Mouse (Mus musculus): ENCODE measurements at regions not wholly inside any gene's neighbourhood (a gene's known extent, or its start where the extent isn't known, plus 50 kb on each side); places are given as distances from the start of the nearest gene placed in this dataset.
"Not testable (repeated sequence)": the region's sequence is repeated elsewhere in the genome, so short reads cannot be mapped to it uniquely, and the experiment has no call there.

DNA sequence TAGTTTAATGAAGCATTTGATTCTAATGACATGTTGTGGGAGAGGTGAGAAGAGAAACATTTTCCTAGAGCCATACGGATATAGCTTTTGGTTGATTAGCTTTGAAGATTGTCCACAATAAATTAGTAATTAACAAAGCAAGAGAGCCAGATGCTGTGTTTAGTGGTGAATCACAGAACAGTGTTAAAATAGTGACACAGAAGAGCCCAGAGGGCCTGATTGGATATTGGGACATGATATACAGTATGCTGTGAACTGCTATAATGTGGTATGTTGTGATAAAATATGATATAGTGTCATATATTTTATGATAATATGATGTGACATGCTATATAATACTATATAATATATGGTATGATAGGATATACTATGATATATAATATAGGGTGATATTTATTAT lies 243.7 kb upstream of the Ngly1 start:
- Histone ChIP-seq H3K27me3 (ENCODE audit: control insufficient read depth, insufficient read depth, low read depth, low read length) (no peaks in the 10 kb centered on the region), H3K9me3 (ENCODE audit: control insufficient read depth, low read length) (no peaks in the 10 kb centered on the region), H3K36me3 (ENCODE audit: control insufficient read depth, insufficient read depth, low read length) (no peaks in the 10 kb centered on the region), H3K27ac (ENCODE audit: low read length) (no peak overlapping the region), H3K9ac (ENCODE audit: low read length) (no peak overlapping the region), H3K4me2 (ENCODE audit: low read depth, low read length) (no peak overlapping the region), H3K4me3 (ENCODE audit: low read length) (no peak overlapping the region), H3K4me1 (replicated peaks; ENCODE audit: control insufficient read depth, insufficient read depth, low read length) (no peaks in the 10 kb centered on the region)
- ATAC-seq (ENCODE audit: low read depth): no peak
- WGBS: 83% methylated on average over 1 of the region's 1 CpGs

DNA sequence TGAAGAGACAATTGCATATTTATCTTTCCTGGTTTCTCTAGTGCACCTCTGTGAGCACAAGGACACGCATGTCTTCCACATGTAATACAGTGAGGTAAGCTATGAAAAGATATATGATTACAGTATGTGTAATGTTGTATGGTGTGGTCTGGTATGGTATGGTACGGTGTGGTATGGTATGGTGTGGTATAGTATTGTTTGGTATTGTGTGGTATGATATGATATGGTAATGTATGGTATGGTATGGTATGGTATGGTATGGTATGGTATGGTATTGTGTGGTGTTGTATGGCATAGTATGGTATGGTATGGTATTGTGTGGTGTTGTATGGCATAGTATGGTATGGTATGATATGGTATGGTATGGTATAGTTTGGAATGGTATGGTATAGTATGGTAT lies 242.1 kb upstream of the Ngly1 start:
- no peaks in the 10 kb centered on the region for H3K27me3 ChIP-seq (ENCODE audit: control insufficient read depth, insufficient read depth, low read depth, low read length)
- no peaks in the 10 kb centered on the region for H3K36me3 ChIP-seq (ENCODE audit: control insufficient read depth, insufficient read depth, low read length)
- WGBS: 83% methylated on average over 2 of the region's 2 CpGs
- H3K9ac ChIP-seq (ENCODE audit: low read length): no peak overlapping the region
- no peak overlapping the region for H3K27ac ChIP-seq (ENCODE audit: low read length)
- ATAC-seq (ENCODE audit: low read depth): no peak
- H3K4me1 ChIP-seq (replicated peaks; ENCODE audit: control insufficient read depth, insufficient read depth, low read length): no peaks in the 10 kb centered on the region
- no peak overlapping the region for H3K4me3 ChIP-seq (ENCODE audit: low read length)
- no peak overlapping the region for H3K4me2 ChIP-seq (ENCODE audit: low read depth, low read length)
- no peaks in the 10 kb centered on the region for H3K9me3 ChIP-seq (ENCODE audit: control insufficient read depth, low read length)

DNA sequence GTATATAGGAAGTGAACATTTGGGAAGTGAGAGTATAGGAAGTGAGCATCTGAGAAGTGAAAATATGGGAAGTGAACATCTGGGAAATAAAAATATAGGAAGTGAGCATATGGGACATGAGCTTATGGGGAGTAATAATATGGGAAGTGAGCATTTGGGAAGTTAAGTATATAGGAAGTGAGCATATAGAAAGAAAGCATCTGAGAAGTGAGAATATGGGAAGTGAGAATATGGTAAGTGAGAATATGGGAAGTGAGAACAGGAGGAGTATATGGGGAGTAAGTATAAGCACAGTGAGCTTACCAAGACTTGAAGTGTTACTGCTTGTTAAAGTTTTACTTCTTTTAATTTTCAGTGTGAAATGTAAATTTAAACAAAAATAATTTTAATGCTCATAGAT lies 239.3 kb upstream of the Ngly1 start:
- Histone ChIP-seq H3K27ac (ENCODE audit: low read length) (no peak overlapping the region), H3K4me3 (ENCODE audit: low read length) (no peak overlapping the region), H3K36me3 (ENCODE audit: control insufficient read depth, insufficient read depth, low read length) (no peaks in the 10 kb centered on the region), H3K4me1 (replicated peaks; ENCODE audit: control insufficient read depth, insufficient read depth, low read length) (no peaks in the 10 kb centered on the region), H3K27me3 (ENCODE audit: control insufficient read depth, insufficient read depth, low read depth, low read length) (no peaks in the 10 kb centered on the region), H3K4me2 (ENCODE audit: low read depth, low read length) (no peak overlapping the region), H3K9me3 (ENCODE audit: control insufficient read depth, low read length) (no peaks in the 10 kb centered on the region), H3K9ac (ENCODE audit: low read length) (no peak overlapping the region)
- ATAC-seq (ENCODE audit: low read depth): no peak

DNA sequence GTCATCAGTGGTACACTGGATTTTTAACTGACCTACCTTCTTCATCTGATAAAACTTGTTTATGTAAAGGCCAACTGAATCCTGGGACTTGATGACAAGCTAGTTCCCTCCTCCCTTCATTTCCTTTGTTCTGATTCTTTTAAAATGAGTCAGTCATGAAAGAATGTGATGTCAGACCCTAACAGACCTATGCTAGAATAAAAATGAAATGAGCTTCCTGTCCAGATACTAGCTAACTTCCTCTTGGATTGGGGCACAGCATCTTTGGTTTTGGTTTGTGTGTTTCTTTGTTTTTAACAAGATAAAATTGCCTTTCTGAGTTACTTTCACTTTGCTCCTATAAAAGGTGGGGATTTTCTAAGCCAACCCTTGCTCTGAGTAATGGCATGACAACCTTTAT lies 225.2 kb upstream of the Ngly1 start:
- H3K9me3 ChIP-seq (ENCODE audit: control insufficient read depth, low read length): no peaks in the 10 kb centered on the region
- H3K27ac ChIP-seq (ENCODE audit: low read length): no peak overlapping the region
- no peak overlapping the region for H3K4me2 ChIP-seq (ENCODE audit: low read depth, low read length)
- H3K36me3 ChIP-seq (ENCODE audit: control insufficient read depth, insufficient read depth, low read length): no peaks in the 10 kb centered on the region
- H3K27me3 ChIP-seq (ENCODE audit: control insufficient read depth, insufficient read depth, low read depth, low read length): no peaks in the 10 kb centered on the region
- no peak overlapping the region for H3K9ac ChIP-seq (ENCODE audit: low read length)
- H3K4me3 ChIP-seq (ENCODE audit: low read length): no peak overlapping the region
- no peak for ATAC-seq (ENCODE audit: low read depth)
- H3K4me1 ChIP-seq (replicated peaks; ENCODE audit: control insufficient read depth, insufficient read depth, low read length): no peaks in the 10 kb centered on the region

DNA sequence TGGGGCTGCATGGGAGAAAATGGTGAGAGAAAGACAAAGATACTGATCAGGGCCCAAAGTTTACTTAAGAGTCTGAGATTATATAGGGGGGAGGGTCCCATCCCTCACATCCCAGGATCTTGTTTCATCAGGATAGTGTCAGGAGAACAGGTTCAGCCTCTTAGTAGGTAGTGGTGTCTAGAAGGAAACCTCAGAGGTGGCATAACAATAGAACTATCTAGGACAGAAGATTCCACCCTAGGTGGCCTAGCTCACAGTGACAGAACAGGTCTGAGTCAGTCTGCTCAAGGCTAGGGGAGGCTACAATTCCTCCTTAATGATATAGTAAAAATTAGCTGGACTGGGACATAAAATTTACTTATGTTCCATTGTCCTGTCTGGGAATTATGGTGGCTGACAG lies 211.3 kb upstream of the Ngly1 start:
- Histone ChIP-seq H3K27me3 (ENCODE audit: control insufficient read depth, insufficient read depth, low read depth, low read length) (no peaks in the 10 kb centered on the region), H3K9ac (ENCODE audit: low read length) (no peak overlapping the region), H3K4me2 (ENCODE audit: low read depth, low read length) (no peak overlapping the region), H3K9me3 (ENCODE audit: control insufficient read depth, low read length) (no peaks in the 10 kb centered on the region), H3K36me3 (ENCODE audit: control insufficient read depth, insufficient read depth, low read length) (no peaks in the 10 kb centered on the region), H3K4me3 (ENCODE audit: low read length) (no peak overlapping the region), H3K27ac (ENCODE audit: low read length) (no peak overlapping the region), H3K4me1 (replicated peaks; ENCODE audit: control insufficient read depth, insufficient read depth, low read length) (no peaks in the 10 kb centered on the region)
- ATAC-seq (ENCODE audit: low read depth): no peak

DNA sequence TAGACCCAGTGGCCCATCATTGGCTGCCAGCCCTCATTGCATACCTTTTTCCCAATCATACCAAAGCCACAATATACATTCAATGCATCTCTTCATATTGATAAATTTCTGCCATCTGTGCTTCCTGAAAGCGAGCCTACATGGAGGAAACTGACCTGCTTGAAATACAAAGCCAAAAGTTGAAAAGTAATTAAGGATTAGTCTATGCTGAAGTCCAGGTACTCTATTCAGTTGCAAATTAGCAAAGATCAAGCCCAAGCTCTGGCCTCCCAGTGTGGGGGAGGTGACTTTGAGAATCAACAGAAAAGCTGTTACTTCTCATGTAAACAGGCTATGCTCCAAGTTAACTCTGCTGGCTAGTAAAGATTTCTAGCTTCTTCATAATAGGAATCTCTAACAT lies 210.7 kb upstream of the Ngly1 start:
- H3K27ac ChIP-seq (ENCODE audit: low read length): no peak overlapping the region
- no peaks in the 10 kb centered on the region for H3K36me3 ChIP-seq (ENCODE audit: control insufficient read depth, insufficient read depth, low read length)
- ATAC-seq (ENCODE audit: low read depth): no peak
- no peaks in the 10 kb centered on the region for H3K27me3 ChIP-seq (ENCODE audit: control insufficient read depth, insufficient read depth, low read depth, low read length)
- WGBS: 61% methylated on average over 1 of the region's 1 CpGs
- no peak overlapping the region for H3K4me2 ChIP-seq (ENCODE audit: low read depth, low read length)
- H3K4me3 ChIP-seq (ENCODE audit: low read length): no peak overlapping the region
- H3K9ac ChIP-seq (ENCODE audit: low read length): no peak overlapping the region
- no peaks in the 10 kb centered on the region for H3K4me1 ChIP-seq (replicated peaks; ENCODE audit: control insufficient read depth, insufficient read depth, low read length)
- H3K9me3 ChIP-seq (ENCODE audit: control insufficient read depth, low read length): no peaks in the 10 kb centered on the region

DNA sequence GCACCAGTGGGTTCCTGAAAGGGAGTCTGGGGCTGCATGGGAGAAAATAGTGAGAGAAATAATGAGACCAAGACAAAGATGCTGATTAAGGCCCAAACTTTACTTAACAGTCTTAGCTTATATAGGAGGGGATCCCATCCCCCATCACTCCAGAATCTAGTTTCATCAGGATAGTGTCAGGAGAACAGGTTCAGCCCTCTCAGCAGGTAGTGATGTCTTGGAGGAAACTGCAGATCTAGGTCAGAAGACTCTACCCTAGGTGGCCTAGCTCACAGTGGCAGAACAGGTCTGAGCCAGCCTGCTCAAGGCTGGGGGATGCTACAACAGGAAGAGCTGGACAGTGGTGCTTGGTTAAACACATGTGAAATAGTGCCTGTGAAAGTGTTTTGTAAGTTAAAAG lies 204.6 kb upstream of the Ngly1 start:
- Histone ChIP-seq H3K4me1 (replicated peaks; ENCODE audit: control insufficient read depth, insufficient read depth, low read length) (no peaks in the 10 kb centered on the region), H3K9ac (ENCODE audit: low read length) (no peak overlapping the region), H3K36me3 (ENCODE audit: control insufficient read depth, insufficient read depth, low read length) (no peaks in the 10 kb centered on the region), H3K27ac (ENCODE audit: low read length) (no peak overlapping the region), H3K27me3 (ENCODE audit: control insufficient read depth, insufficient read depth, low read depth, low read length) (no peaks in the 10 kb centered on the region), H3K4me3 (ENCODE audit: low read length) (no peak overlapping the region), H3K9me3 (ENCODE audit: control insufficient read depth, low read length) (no peaks in the 10 kb centered on the region), H3K4me2 (ENCODE audit: low read depth, low read length) (no peak overlapping the region)
- no peak for ATAC-seq (ENCODE audit: low read depth)

DNA sequence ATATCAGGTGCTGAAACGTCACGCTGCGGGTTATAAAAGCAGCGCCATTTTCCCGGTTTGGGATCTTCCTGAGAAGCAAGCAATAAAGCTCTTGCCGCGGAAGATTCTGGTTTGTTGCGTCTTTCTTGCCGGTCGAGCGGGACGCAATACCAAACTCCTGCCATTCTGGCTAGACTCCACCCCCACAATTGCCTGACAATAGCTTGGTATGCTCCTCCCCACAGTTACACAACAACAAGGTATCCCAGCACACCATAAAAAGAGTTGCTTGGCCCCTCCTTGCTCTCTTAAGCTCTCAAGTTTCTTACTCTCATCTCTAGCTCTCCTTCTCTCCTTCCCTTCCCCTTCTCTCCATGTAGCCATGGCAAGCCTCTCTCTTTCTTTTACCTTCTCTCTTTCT lies 176.5 kb upstream of the Ngly1 start:
- H3K4me3 ChIP-seq (ENCODE audit: low read length); H3K9me3 ChIP-seq (ENCODE audit: control insufficient read depth, low read length); H3K4me1 ChIP-seq (replicated peaks; ENCODE audit: control insufficient read depth, insufficient read depth, low read length); H3K36me3 ChIP-seq (ENCODE audit: control insufficient read depth, insufficient read depth, low read length); ATAC-seq (ENCODE audit: low read depth); H3K9ac ChIP-seq (ENCODE audit: low read length); H3K27me3 ChIP-seq (ENCODE audit: control insufficient read depth, insufficient read depth, low read depth, low read length); H3K4me2 ChIP-seq (ENCODE audit: low read depth, low read length); H3K27ac ChIP-seq (ENCODE audit: low read length): not testable (repeated sequence)
- WGBS: 92% methylated on average over 7 of the region's 12 CpGs

DNA sequence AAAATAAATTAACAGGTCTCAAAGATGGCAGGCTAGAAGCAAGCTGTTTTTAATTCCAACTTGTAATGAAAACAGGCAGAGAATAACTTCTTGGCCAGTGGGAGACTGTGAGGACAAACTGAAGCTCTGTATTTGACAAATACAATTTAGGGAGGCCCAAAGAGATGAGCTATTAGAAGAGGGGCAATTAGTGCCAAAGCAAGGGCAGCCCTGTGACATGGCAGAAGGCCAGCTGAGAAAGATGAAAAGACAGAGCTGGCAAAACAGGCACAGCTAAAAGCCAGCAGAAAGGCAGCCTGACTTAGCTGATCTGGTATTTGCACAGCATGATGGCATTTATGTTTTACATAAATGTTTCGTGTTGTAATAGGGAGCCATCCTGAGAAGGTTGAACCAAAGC lies 175.0 kb upstream of the Ngly1 start:
- no peak overlapping the region for H3K4me3 ChIP-seq (ENCODE audit: low read length)
- no peak overlapping the region for H3K27ac ChIP-seq (ENCODE audit: low read length)
- WGBS: 67% methylated on average over 1 of the region's 1 CpGs
- H3K9ac ChIP-seq (ENCODE audit: low read length): no peak overlapping the region
- H3K36me3 ChIP-seq (ENCODE audit: control insufficient read depth, insufficient read depth, low read length): no peaks in the 10 kb centered on the region
- no peak overlapping the region for H3K4me2 ChIP-seq (ENCODE audit: low read depth, low read length)
- H3K27me3 ChIP-seq (ENCODE audit: control insufficient read depth, insufficient read depth, low read depth, low read length): no peaks in the 10 kb centered on the region
- no peaks in the 10 kb centered on the region for H3K4me1 ChIP-seq (replicated peaks; ENCODE audit: control insufficient read depth, insufficient read depth, low read length)
- no peak for ATAC-seq (ENCODE audit: low read depth)
- no peaks in the 10 kb centered on the region for H3K9me3 ChIP-seq (ENCODE audit: control insufficient read depth, low read length)

DNA sequence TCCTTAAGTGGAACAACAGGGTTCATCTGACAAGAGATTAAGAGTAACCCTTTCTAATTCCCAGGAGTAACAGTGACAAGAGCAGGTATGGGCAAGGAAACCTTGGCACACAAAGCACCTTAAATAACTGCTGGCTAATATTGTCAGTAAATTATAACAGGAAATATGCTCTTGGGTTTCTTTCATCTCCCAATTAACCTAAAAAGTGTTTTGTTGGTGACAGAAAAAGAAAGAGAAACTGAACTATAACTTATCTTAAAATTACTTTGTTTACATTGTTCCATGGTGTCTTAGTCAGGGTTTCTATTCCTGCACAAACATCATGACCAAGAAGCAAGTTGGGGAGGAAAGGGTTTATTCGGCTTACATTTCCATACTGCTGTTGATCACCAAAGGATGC lies 170.0 kb upstream of the Ngly1 start:
- H3K27ac ChIP-seq (ENCODE audit: low read length): no peak overlapping the region
- no peak overlapping the region for H3K4me3 ChIP-seq (ENCODE audit: low read length)
- no peaks in the 10 kb centered on the region for H3K4me1 ChIP-seq (replicated peaks; ENCODE audit: control insufficient read depth, insufficient read depth, low read length)
- 88% methylated on average over 1 of the region's 1 CpGs for WGBS
- no peaks in the 10 kb centered on the region for H3K27me3 ChIP-seq (ENCODE audit: control insufficient read depth, insufficient read depth, low read depth, low read length)
- no peaks in the 10 kb centered on the region for H3K9me3 ChIP-seq (ENCODE audit: control insufficient read depth, low read length)
- no peak overlapping the region for H3K9ac ChIP-seq (ENCODE audit: low read length)
- H3K36me3 ChIP-seq (ENCODE audit: control insufficient read depth, insufficient read depth, low read length): no peaks in the 10 kb centered on the region
- no peak overlapping the region for H3K4me2 ChIP-seq (ENCODE audit: low read depth, low read length)
- ATAC-seq (ENCODE audit: low read depth): no peak
